Mouse (Mus musculus) G1E (cell line): ENCODE measurements around the gene Synrg.

Experiments used
- CTCF ChIP-seq: IDR thresholded peaks from 2 replicates; pipeline ENCODE4 v1.5.1; 2012; ENCODE audit warnings: low read depth, low read length, inconsistent platforms, mixed read lengths
- GATA1 ChIP-seq: IDR thresholded peaks from 2 replicates; pipeline ENCODE4 v1.6.1; 2012; ENCODE audit warnings: borderline replicate concordance, low read length, inconsistent platforms, mixed read lengths

- no peak for TF ChIP-seq GATA1
- TF ChIP-seq CTCF: no peak
These were observed 83.0 kb downstream of the Synrg start for GRCm38 (mm10) chr11:84047270-84047669.
